Mouse (Mus musculus): ENCODE results near the gene Taco1. TPM values are rescaled to one million over a fixed set of nuclear protein-coding genes. Genes with fewer than 3 reads are reported as not detected.

Gene Taco1
- polyA plus RNA-seq, 1 experiment: 6.6 TPM

- WGBS: 70% methylated on average over 9 of the region's 9 CpGs
- no peak overlapping the region for H3K4me3 ChIP-seq (replicated peaks; ENCODE audit: control insufficient read depth, low read depth, low read length)
- peaks cover 1% of the 10 kb centered on the region; the same call in 1 of the 2 replicates for H3K4me1 ChIP-seq (ENCODE audit: control insufficient read depth, insufficient read depth, low read length)
- no peak overlapping the region for H3K27ac ChIP-seq (ENCODE audit: control insufficient read depth, insufficient read depth, low read depth, low read length, poor library complexity)
- TF ChIP-seq CTCF (IDR thresholded peaks at IDR 0.05; ENCODE audit: control insufficient read depth, insufficient read depth, low read length) (no peak), POLR2A (IDR thresholded peaks at IDR 0.05; ENCODE audit: borderline replicate concordance, control insufficient read depth, low read depth, low read length) (no peak)
Observed at GRCm38 (mm10) chr11:106034986-106035385, 30.9 kb upstream of the Taco1 start.

DNA sequence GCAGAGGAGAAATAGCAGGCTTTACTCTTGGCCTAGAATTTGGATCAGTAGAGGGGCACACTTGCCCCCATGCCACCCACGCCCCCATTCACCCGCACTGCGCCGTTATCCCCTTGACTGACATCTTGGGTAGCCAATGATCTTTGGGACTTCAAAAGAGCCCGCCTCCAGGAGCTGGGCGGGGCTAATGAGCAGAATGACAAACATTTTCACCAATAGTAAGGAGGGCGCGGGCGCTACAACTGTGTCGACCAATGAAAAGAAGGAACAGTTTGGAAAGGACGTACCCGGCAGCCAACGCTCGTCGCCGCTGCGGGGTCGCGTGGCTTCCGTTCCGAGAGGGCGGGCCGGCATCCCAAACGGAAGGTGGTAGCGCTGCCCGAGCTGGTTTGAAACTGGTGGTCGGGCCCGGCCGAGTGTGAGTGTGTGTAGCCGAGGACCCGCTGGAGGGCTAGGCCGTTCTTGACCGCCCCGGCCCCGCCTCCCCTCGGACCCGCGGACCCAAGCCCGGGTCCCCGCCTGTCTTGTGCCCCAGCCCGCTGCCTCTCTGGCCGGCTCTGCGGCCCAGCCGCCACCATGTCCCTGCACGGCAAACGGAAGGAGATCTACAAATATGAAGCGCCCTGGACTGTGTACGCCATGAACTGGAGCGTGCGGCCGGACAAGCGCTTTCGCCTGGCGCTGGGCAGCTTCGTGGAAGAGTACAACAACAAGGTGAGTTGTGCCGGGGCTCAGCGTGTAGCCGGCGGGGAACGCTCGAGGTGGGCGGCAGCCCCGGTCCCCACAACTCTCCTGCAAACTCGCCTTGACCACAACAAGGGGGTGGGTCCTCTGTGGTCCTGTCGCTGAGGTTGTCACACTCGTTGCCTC is 29.1 kb upstream of the Taco1 start, which contains the start of gene Dcaf7:
Gene Dcaf7 (plus strand): TSS at position 325 of the 870 bp plus-strand sequence.
- Histone ChIP-seq H3K4me1 (ENCODE audit: control insufficient read depth, insufficient read depth, low read length) (peaks cover 1% of the 10 kb centered on the region; the same call in 1 of the 2 replicates), H3K27ac (ENCODE audit: control insufficient read depth, insufficient read depth, low read depth, low read length, poor library complexity) (peak within 1 kb of the TSS; percentile 83), H3K4me3 (replicated peaks; ENCODE audit: control insufficient read depth, low read depth, low read length) (peak within 1 kb of the TSS; percentile 94)
- TF ChIP-seq POLR2A (IDR thresholded peaks at IDR 0.05; ENCODE audit: borderline replicate concordance, control insufficient read depth, low read depth, low read length): peak; percentile 78; the same call in 1 of the 2 replicates
- no peak for TF ChIP-seq CTCF (IDR thresholded peaks at IDR 0.05; ENCODE audit: control insufficient read depth, insufficient read depth, low read length)
- WGBS: under 1% methylated on average over 66 of the region's 66 CpGs

- WGBS: 1% methylated on average over 13 of the region's 13 CpGs
- Histone ChIP-seq H3K4me1 (ENCODE audit: control insufficient read depth, insufficient read depth, low read length) (peaks cover 1% of the 10 kb centered on the region; the same call in 1 of the 2 replicates), H3K27ac (ENCODE audit: control insufficient read depth, insufficient read depth, low read depth, low read length, poor library complexity) (peak overlapping the region; percentile 83), H3K4me3 (replicated peaks; ENCODE audit: control insufficient read depth, low read depth, low read length) (peak overlapping the region; percentile 94)
- TF ChIP-seq POLR2A (IDR thresholded peaks at IDR 0.05; ENCODE audit: borderline replicate concordance, control insufficient read depth, low read depth, low read length): no peak
- no peak for TF ChIP-seq CTCF (IDR thresholded peaks at IDR 0.05; ENCODE audit: control insufficient read depth, insufficient read depth, low read length)
Observed at GRCm38 (mm10) chr11:106037418-106037751, 28.5 kb upstream of the Taco1 start.

- H3K27ac ChIP-seq (ENCODE audit: control insufficient read depth, insufficient read depth, low read depth, low read length, poor library complexity): no peak overlapping the region
- no peak overlapping the region for H3K4me3 ChIP-seq (replicated peaks; ENCODE audit: control insufficient read depth, low read depth, low read length)
- TF ChIP-seq POLR2A (IDR thresholded peaks at IDR 0.05; ENCODE audit: borderline replicate concordance, control insufficient read depth, low read depth, low read length) (no peak), CTCF (IDR thresholded peaks at IDR 0.05; ENCODE audit: control insufficient read depth, insufficient read depth, low read length) (no peak)
- H3K4me1 ChIP-seq (ENCODE audit: control insufficient read depth, insufficient read depth, low read length): no peaks in the 10 kb centered on the region; the same call in 1 of the 2 replicates
Observed at GRCm38 (mm10) chr11:106044349-106044748, 21.5 kb upstream of the Taco1 start.

GRCm38 (mm10) chr11:106045256-106045655 is 20.6 kb upstream of the Taco1 start:
- H3K4me3 ChIP-seq (replicated peaks; ENCODE audit: control insufficient read depth, low read depth, low read length): no peak overlapping the region
- WGBS: 84% methylated on average over 1 of the region's 1 CpGs
- no peak overlapping the region for H3K27ac ChIP-seq (ENCODE audit: control insufficient read depth, insufficient read depth, low read depth, low read length, poor library complexity)
- no peaks in the 10 kb centered on the region; the same call in 1 of the 2 replicates for H3K4me1 ChIP-seq (ENCODE audit: control insufficient read depth, insufficient read depth, low read length)
- TF ChIP-seq POLR2A (IDR thresholded peaks at IDR 0.05; ENCODE audit: borderline replicate concordance, control insufficient read depth, low read depth, low read length): no peak
- TF ChIP-seq CTCF (IDR thresholded peaks at IDR 0.05; ENCODE audit: control insufficient read depth, insufficient read depth, low read length): no peak

DNA sequence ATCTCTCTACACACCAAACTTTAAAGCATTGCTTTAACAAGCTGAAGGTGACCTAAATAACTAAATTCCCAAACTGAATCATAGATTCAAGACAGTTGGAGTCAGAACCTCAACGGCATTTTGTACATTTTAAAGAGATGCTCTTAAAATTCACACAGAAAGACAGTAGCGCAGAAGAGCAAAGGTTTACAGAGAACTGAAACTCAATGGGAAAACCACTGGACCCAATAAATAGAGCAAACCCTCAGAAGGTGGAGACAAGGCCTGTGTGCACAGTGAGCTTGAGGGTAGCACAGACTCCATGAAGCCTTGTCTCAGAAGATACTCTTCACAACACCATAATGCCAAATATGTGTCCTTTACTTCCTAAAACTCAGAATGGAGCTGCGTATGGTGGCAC is 20.1 kb upstream of the Taco1 start:
- 85% methylated on average over 3 of the region's 3 CpGs for WGBS
- no peak overlapping the region for H3K4me3 ChIP-seq (replicated peaks; ENCODE audit: control insufficient read depth, low read depth, low read length)
- no peak overlapping the region for H3K27ac ChIP-seq (ENCODE audit: control insufficient read depth, insufficient read depth, low read depth, low read length, poor library complexity)
- no peak for TF ChIP-seq POLR2A (IDR thresholded peaks at IDR 0.05; ENCODE audit: borderline replicate concordance, control insufficient read depth, low read depth, low read length)
- no peak for TF ChIP-seq CTCF (IDR thresholded peaks at IDR 0.05; ENCODE audit: control insufficient read depth, insufficient read depth, low read length)
- H3K4me1 ChIP-seq (ENCODE audit: control insufficient read depth, insufficient read depth, low read length): no peaks in the 10 kb centered on the region

GRCm38 (mm10) chr11:106046584-106046983 is 19.3 kb upstream of the Taco1 start:
- no peak for TF ChIP-seq POLR2A (IDR thresholded peaks at IDR 0.05; ENCODE audit: borderline replicate concordance, control insufficient read depth, low read depth, low read length)
- TF ChIP-seq CTCF (IDR thresholded peaks at IDR 0.05; ENCODE audit: control insufficient read depth, insufficient read depth, low read length): no peak
- H3K4me1 ChIP-seq (ENCODE audit: control insufficient read depth, insufficient read depth, low read length): no peaks in the 10 kb centered on the region
- WGBS: 88% methylated on average over 9 of the region's 9 CpGs

GRCm38 (mm10) chr11:106053921-106054320 is 11.9 kb upstream of the Taco1 start:
- TF ChIP-seq CTCF (IDR thresholded peaks at IDR 0.05; ENCODE audit: control insufficient read depth, insufficient read depth, low read length) (no peak), POLR2A (IDR thresholded peaks at IDR 0.05; ENCODE audit: borderline replicate concordance, control insufficient read depth, low read depth, low read length) (no peak)

More at GRCm38 (mm10) chr11:106046584-106046983, 19.3 kb upstream of the Taco1 start:
- Histone ChIP-seq H3K27ac (ENCODE audit: control insufficient read depth, insufficient read depth, low read depth, low read length, poor library complexity) (no peak overlapping the region), H3K4me3 (replicated peaks; ENCODE audit: control insufficient read depth, low read depth, low read length) (no peak overlapping the region)

More at GRCm38 (mm10) chr11:106053921-106054320, 11.9 kb upstream of the Taco1 start:
- Histone ChIP-seq H3K4me3 (replicated peaks; ENCODE audit: control insufficient read depth, low read depth, low read length) (no peak overlapping the region), H3K4me1 (ENCODE audit: control insufficient read depth, insufficient read depth, low read length) (no peaks in the 10 kb centered on the region), H3K27ac (ENCODE audit: control insufficient read depth, insufficient read depth, low read depth, low read length, poor library complexity) (no peak overlapping the region)
- WGBS: 82% methylated on average over 2 of the region's 2 CpGs
